Mouse (Mus musculus) ES-Bruce4 (cell line): Measurements from ENCODE around the gene Ctnnd2.

ENCODE experiments used
- CTCF ChIP-seq: IDR thresholded peaks from one replicate; pipeline ENCODE4 v1.8.1; 2011; ENCODE audit warnings: low read depth, low read length
- EP300 ChIP-seq: IDR thresholded peaks from 2 replicates; pipeline ENCODE4 v1.6.1; 2011; ENCODE audit warnings: low read depth, low read length; ENCODE audit not compliant: insufficient read depth
- POLR2A ChIP-seq: IDR thresholded peaks from one replicate; pipeline ENCODE4 v1.8.1; 2011; ENCODE audit warnings: low read length; ENCODE audit not compliant: insufficient read depth

GRCm38 (mm10) chr15:30667819-30668587, 495.6 kb downstream of the Ctnnd2 start:
- TF ChIP-seq CTCF (no peak), EP300 (no peak), POLR2A (no peak)
